Mouse (Mus musculus) heart, embryonic 11.5 days (tissue): Measurements from ENCODE around the gene Atp6v0a1. TPM values are rescaled to one million over a fixed set of nuclear protein-coding genes. Genes with fewer than 3 reads are reported as not detected.

ENCODE experiments used
- ATAC-seq: fragments of 200-750 bp; cut with Nextera tagmentation; replicated peaks from 2 replicates; pipeline ENCODE4 v1.8.0; 2017; ENCODE audit warnings: moderate library complexity; ENCODE audit not compliant: insufficient number of reproducible peaks, low FRiP score, low TSS enrichment
- H3K27ac ChIP-seq: fragments of 300-500 bp; sonication (generic); 2 replicates; pipeline ENCODE4 v1.5.1; 2014; ENCODE audit warnings: mild to moderate bottlenecking, low read depth, low read length
- H3K27me3 ChIP-seq: fragments of 300-500 bp; sonication (generic); 2 replicates; pipeline ENCODE4 v1.6.1; 2014; ENCODE audit warnings: mild to moderate bottlenecking, low read length, mixed read lengths; ENCODE audit not compliant: control insufficient read depth, insufficient read depth
- H3K36me3 ChIP-seq: fragments of 300-500 bp; sonication (generic); 2 replicates; pipeline ENCODE4 v1.6.1; 2014; ENCODE audit warnings: mild to moderate bottlenecking, low read length, moderate library complexity, mixed read lengths; ENCODE audit not compliant: control insufficient read depth, insufficient read depth
- H3K4me1 ChIP-seq: fragments of 300-500 bp; sonication (generic); 2 replicates; pipeline ENCODE4 v1.6.1; 2014; ENCODE audit warnings: low read length; ENCODE audit not compliant: control insufficient read depth, insufficient read depth
- H3K4me2 ChIP-seq: fragments of 300-500 bp; sonication (generic); 2 replicates; pipeline ENCODE4 v1.6.1; 2014; ENCODE audit warnings: mild to moderate bottlenecking, moderate library complexity
- H3K4me3 ChIP-seq: fragments of 300-500 bp; sonication (generic); 2 replicates; pipeline ENCODE4 v1.5.1; 2014; ENCODE audit warnings: low read depth, low read length
- H3K9ac ChIP-seq: fragments of 300-500 bp; sonication (generic); 2 replicates; pipeline ENCODE4 v1.6.1; 2014; ENCODE audit warnings: mild to moderate bottlenecking, low read depth, low read length, moderate library complexity
- H3K9me3 ChIP-seq: fragments of 300-500 bp; sonication (generic); replicated peaks from 2 replicates; pipeline ENCODE4 v1.6.1; 2016; ENCODE audit warnings: low read length; ENCODE audit not compliant: control insufficient read depth
- WGBS: fragments of 180-500 bp; shearing (Covaris S2); extraction: QIAGEN DNeasy Blood & Tissue Kit; methylation state at CpG from one replicate; pipeline ENCODE4 v1.1.7; 2014; ENCODE audit not compliant: insufficient replicate concordance; 5-methylcytosine and 5-hydroxymethylcytosine counted together
- polyA plus RNA-seq: library from polyadenylated mRNA; unstranded; fragments of >200 nt; fragmentation: Nextera tagmentation; extraction: Ambion mirVana; gene quantifications from 2 replicates; pipeline ENCODE4 v1.2.1, GENCODE M21; 2014

Atp6v0a1 gene
- polyA plus RNA-seq, 1 experiment from 2014 or later: 57.1 TPM

DNA sequence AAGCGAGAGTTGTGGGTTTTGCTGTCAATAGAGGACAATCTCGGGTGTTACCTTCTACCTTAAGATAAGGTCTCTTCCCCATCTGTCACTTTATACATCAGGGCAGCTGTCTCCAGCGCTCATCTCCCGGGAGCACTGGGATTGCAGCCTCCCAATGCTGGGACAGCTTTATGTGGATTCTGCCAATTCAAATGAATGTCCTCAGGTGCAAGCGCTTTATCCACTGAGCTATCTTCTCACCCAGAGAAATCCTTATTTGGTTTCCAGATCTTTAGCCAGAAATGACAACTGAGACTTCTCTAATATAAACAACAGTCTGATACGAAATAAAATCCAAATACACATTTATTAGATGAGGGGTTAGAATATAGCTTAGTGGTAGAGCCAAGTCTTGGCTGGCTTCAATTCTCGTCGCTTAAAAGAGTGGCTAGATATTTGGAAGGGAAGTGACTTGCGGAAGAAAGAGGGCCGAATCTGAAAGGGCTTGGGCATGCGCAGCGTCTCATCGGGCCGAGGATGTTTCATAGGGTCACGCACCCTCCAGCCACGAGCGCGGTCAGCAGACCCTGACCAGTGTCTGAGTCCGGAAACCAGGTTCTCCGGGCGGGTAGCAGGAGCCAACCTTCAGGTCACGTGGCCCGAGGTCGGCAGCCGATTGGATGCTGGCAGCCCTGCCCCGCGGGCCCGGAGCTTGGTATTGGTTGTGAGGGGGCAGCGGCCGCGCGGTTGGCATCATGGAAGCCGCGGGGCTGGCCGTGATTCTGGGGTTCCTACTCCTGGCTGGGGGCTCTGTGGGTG, 60.3 kb downstream of the Atp6v0a1 start, which contains the start of gene Naglu:
TSS of gene Naglu (plus strand) at position 622 of the 798 bp plus-strand sequence.
- no peak within 1 kb of the TSS for H3K27ac ChIP-seq
- peak; percentile 74 for ATAC-seq

GRCm38 (mm10) chr11:101070189-101070527, 60.9 kb downstream of the Atp6v0a1 start:
- peak overlapping the region; percentile 75 for H3K9ac ChIP-seq
- 1% methylated on average over 35 of the region's 36 CpGs for WGBS
- no peak overlapping the region for H3K27ac ChIP-seq
- H3K36me3 ChIP-seq: no peaks in the 10 kb centered on the region
- peak overlapping the region; percentile 98 for H3K4me2 ChIP-seq
- peak overlapping the region; percentile 79 for H3K4me3 ChIP-seq
- no peaks in the 10 kb centered on the region for H3K9me3 ChIP-seq
- no peaks in the 10 kb centered on the region; the same call in 1 of the 2 replicates for H3K27me3 ChIP-seq
- peak; percentile 20; the same call in 1 of the 2 replicates for ATAC-seq
- H3K4me1 ChIP-seq: peaks cover 16% of the 10 kb centered on the region

More for the DNA sequence above, 60.3 kb downstream of the Atp6v0a1 start, which contains the start of gene Naglu:
- H3K4me1 ChIP-seq: peaks cover 20% of the 10 kb centered on the region
- H3K27me3 ChIP-seq: no peaks in the 10 kb centered on the region; the same call in 1 of the 2 replicates
- H3K4me2 ChIP-seq: peak within 1 kb of the TSS; percentile 98
- peak within 1 kb of the TSS; percentile 75 for H3K9ac ChIP-seq
- H3K9me3 ChIP-seq: no peaks in the 10 kb centered on the region
- WGBS: 5% methylated on average over 35 of the region's 35 CpGs
- H3K36me3 ChIP-seq: no peaks in the 10 kb centered on the region
- peak within 1 kb of the TSS; percentile 79 for H3K4me3 ChIP-seq

- Histone ChIP-seq H3K4me1 (peaks cover 15% of the 10 kb centered on the region), H3K9me3 (no peaks in the 10 kb centered on the region), H3K36me3 (no peaks in the 10 kb centered on the region), H3K9ac (no peak overlapping the region), H3K27ac (no peak overlapping the region), H3K27me3 (no peaks in the 10 kb centered on the region; the same call in 1 of the 2 replicates), H3K4me2 (no peak overlapping the region; the same call in 1 of the 2 replicates), H3K4me3 (no peak overlapping the region; the same call in 1 of the 2 replicates)
- WGBS: 68% methylated on average over 6 of the region's 6 CpGs
- no peak for ATAC-seq
These were observed 61.7 kb downstream of the Atp6v0a1 start for GRCm38 (mm10) chr11:101070987-101071386.

DNA sequence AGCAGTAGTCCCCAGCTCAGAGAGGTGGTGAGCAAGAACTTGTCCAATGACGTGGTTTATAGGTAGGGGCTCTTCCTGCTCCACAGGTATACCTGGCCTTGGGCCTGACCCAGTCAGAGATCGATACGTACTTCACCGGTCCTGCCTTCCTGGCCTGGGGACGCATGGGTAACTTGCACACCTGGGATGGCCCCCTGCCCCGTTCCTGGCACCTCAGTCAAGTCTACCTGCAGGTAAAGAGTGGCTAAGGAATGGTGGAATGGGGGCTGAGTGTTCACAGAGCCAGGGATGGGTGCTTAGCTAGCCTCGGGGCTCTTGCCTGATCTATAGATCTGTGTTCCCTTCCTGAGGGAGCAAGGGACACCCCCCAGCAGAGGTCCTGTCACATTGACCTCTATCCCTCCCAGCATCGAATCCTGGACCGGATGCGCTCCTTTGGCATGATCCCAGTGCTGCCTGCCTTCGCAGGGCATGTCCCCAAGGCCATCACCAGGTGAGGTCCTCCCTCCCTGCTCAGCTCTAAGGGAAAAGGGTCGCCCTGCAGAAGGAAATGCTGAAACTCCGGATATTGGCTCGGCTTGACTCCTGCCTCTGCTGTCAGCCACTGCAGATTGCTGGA, 62.7 kb downstream of the Atp6v0a1 start:
- 60% methylated on average over 14 of the region's 14 CpGs for WGBS
- H3K27me3 ChIP-seq: peaks cover 6% of the 10 kb centered on the region
- H3K27ac ChIP-seq: no peak overlapping the region
- no peak overlapping the region for H3K9ac ChIP-seq
- ATAC-seq: no peak
- peaks cover 8% of the 10 kb centered on the region; the same call in 1 of the 2 replicates for H3K4me1 ChIP-seq
- H3K4me3 ChIP-seq: no peak overlapping the region
- H3K9me3 ChIP-seq: no peaks in the 10 kb centered on the region
- H3K4me2 ChIP-seq: no peak overlapping the region
- H3K36me3 ChIP-seq: peaks cover 2% of the 10 kb centered on the region; the same call in 1 of the 2 replicates

GRCm38 (mm10) chr11:101078121-101078520, 68.9 kb downstream of the Atp6v0a1 start, which contains the start of gene Hsd17b1:
Gene Hsd17b1, plus strand, starts transcription at chr11:101078411.
- Histone ChIP-seq H3K27me3 (peaks cover 52% of the 10 kb centered on the region), H3K4me3 (no peak within 1 kb of the TSS)
- WGBS: 64% methylated on average over 9 of the region's 9 CpGs

GRCm38 (mm10) chr11:101079746-101080145, 70.5 kb downstream of the Atp6v0a1 start:
- H3K4me2 ChIP-seq: peak overlapping the region; percentile 47
- H3K4me3 ChIP-seq: peak overlapping the region; percentile 6; the same call in 1 of the 2 replicates
- no peaks in the 10 kb centered on the region for H3K9me3 ChIP-seq
- H3K9ac ChIP-seq: no peak overlapping the region
- peaks cover 5% of the 10 kb centered on the region; the same call in 1 of the 2 replicates for H3K36me3 ChIP-seq
- ATAC-seq: no peak
- H3K27ac ChIP-seq: no peak overlapping the region
- 2% methylated on average over 27 of the region's 27 CpGs for WGBS
- peaks cover 10% of the 10 kb centered on the region for H3K4me1 ChIP-seq
- peaks cover 52% of the 10 kb centered on the region for H3K27me3 ChIP-seq

More at GRCm38 (mm10) chr11:101078121-101078520, 68.9 kb downstream of the Atp6v0a1 start, which contains the start of gene Hsd17b1:
- ATAC-seq: no peak
- Histone ChIP-seq H3K27ac (no peak within 1 kb of the TSS), H3K9ac (no peak within 1 kb of the TSS), H3K9me3 (no peaks in the 10 kb centered on the region), H3K36me3 (peaks cover 2% of the 10 kb centered on the region; the same call in 1 of the 2 replicates), H3K4me1 (peaks cover 6% of the 10 kb centered on the region), H3K4me2 (peak within 1 kb of the TSS; percentile 27)

DNA sequence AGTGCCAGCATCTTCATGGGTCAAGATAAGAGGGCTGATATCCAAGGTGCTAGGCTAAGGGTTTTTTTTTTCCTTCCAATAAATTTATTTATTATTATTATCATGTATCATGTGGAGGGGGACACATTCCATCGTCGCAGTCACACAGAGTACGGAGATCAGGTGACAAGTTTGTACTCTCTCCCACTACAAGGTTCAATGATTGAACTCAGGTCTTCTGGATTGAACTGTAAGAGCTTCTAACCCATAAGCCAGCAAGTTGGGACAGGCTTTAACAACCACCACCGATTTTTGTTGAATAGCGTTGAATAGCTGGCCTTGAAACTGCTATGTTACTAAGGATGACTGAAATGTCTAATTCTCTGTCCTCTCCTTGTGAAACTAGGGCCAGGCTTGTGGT, 71.2 kb downstream of the Atp6v0a1 start:
- peaks cover 5% of the 10 kb centered on the region; the same call in 1 of the 2 replicates for H3K36me3 ChIP-seq
- no peaks in the 10 kb centered on the region for H3K9me3 ChIP-seq
- H3K4me2 ChIP-seq: no peak overlapping the region
- H3K27ac ChIP-seq: no peak overlapping the region
- no peak overlapping the region for H3K9ac ChIP-seq
- 65% methylated on average over 5 of the region's 5 CpGs for WGBS
- no peak overlapping the region for H3K4me3 ChIP-seq
- no peak for ATAC-seq
- H3K27me3 ChIP-seq: peaks cover 52% of the 10 kb centered on the region
- peaks cover 10% of the 10 kb centered on the region for H3K4me1 ChIP-seq

GRCm38 (mm10) chr11:101081659-101082058, 72.4 kb downstream of the Atp6v0a1 start:
- peak overlapping the region; percentile 75 for H3K27ac ChIP-seq
- ATAC-seq: no peak
- no peaks in the 10 kb centered on the region for H3K9me3 ChIP-seq
- peak overlapping the region; percentile 55 for H3K9ac ChIP-seq
- peak overlapping the region; percentile 74 for H3K4me3 ChIP-seq
- peak overlapping the region; percentile 88 for H3K4me2 ChIP-seq
- peaks cover 19% of the 10 kb centered on the region for H3K4me1 ChIP-seq
- H3K27me3 ChIP-seq: peaks cover 48% of the 10 kb centered on the region
- 7% methylated on average over 10 of the region's 10 CpGs for WGBS
- H3K36me3 ChIP-seq: peaks cover 7% of the 10 kb centered on the region; the same call in 1 of the 2 replicates
